Mouse (Mus musculus) retina, postnatal 7 days (tissue): Measurements from ENCODE around the gene Golga3.

Experiments
- DNase-seq: peaks from one replicate; pipeline ENCODE4 v3.0.0-alpha.2; 2012; ENCODE audit warnings: low read depth, low spot score

Gene Golga3

GRCm38 (mm10) chr5:110230780-110231461, 54.4 kb downstream of the Golga3 start, which contains the start of gene Ankle2:
Gene Ankle2, plus strand, starts transcription at chr5:110231004.
- peak; percentile 88 for DNase-seq

DNA sequence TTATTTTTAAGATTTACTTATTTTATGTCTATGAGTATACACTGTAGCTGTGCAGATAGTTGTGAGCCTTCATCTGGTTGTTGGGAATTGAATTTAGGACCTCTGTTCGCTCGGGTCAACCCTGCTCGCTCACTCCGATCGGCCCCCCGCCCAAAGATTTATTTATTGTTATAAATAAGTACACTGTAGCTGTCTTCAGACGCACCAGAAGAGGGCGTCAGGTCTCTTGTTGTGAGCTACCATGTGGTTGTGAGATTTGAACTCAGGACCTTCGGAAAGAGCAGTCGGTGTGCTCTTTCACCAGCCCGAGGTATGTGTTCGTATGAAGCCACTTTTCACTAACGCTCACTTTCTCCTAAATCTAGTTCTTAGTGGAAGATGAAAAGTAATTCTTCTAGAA, 55.1 kb downstream of the Golga3 start:
- no peak for DNase-seq

GRCm38 (mm10) chr5:110232346-110232745, 55.8 kb downstream of the Golga3 start:
- DNase-seq = no peak

GRCm38 (mm10) chr5:110244091-110244490, 67.6 kb downstream of the Golga3 start:
- no peak for DNase-seq

DNA sequence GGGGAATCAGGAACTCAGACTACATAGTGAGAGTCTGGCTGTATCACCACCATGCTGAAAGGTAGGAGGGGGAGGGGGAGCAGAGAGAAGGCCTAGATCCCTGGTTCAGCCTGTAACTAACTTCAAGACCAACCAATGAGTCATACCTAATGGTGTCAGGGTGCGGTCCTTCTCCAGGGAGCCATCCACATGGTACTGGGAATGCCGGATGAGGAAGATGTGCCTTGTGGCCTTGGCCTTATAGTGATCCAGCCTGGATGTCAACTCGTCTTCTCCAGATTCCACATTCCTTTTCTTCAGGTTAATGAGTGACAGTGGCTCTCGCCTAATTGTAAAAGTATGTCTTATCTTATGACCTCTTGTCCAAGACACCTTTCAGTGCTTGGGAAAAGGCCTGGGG, 90.4 kb downstream of the Golga3 start:
- DNase-seq = no peak

- peak; percentile 85 for DNase-seq
These were observed 92.9 kb downstream of the Golga3 start, which contains the start of gene Pgam5 for GRCm38 (mm10) chr5:110269141-110270101. Gene Pgam5, minus strand, starts transcription at chr5:110269913.

DNA sequence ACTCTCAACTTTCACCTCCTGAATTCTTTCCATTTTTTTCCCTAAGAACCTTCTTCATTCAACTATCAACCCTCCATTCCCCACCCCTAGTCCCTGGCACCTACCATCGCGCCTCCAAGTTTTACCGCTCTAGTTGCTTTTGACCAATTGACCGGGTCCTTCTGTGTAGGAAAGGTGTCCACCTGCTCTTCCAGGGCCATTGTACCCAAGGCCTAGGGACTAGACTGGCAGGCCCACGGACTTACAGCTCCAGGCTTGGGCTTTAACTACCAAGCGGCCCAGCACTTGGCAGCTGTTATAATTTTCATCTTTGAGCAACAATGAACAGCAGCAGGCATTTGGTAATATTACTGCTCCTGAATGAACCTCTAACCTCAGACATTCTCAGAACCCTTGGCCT, 93.7 kb downstream of the Golga3 start:
- no peak for DNase-seq

- DNase-seq = no peak
These were observed 97.6 kb downstream of the Golga3 start for GRCm38 (mm10) chr5:110274147-110274546.

- DNase-seq = no peak
These were observed 98.3 kb downstream of the Golga3 start for GRCm38 (mm10) chr5:110274846-110275245.
